Mouse (Mus musculus) ovary, postnatal 14 days (tissue): ENCODE measurements around the gene Sacm1l.

Experiments
- DNase-seq: peaks from one replicate; pipeline ENCODE4 v3.0.0; 2022; ENCODE audit warnings: low spot score

Gene Sacm1l

DNA sequence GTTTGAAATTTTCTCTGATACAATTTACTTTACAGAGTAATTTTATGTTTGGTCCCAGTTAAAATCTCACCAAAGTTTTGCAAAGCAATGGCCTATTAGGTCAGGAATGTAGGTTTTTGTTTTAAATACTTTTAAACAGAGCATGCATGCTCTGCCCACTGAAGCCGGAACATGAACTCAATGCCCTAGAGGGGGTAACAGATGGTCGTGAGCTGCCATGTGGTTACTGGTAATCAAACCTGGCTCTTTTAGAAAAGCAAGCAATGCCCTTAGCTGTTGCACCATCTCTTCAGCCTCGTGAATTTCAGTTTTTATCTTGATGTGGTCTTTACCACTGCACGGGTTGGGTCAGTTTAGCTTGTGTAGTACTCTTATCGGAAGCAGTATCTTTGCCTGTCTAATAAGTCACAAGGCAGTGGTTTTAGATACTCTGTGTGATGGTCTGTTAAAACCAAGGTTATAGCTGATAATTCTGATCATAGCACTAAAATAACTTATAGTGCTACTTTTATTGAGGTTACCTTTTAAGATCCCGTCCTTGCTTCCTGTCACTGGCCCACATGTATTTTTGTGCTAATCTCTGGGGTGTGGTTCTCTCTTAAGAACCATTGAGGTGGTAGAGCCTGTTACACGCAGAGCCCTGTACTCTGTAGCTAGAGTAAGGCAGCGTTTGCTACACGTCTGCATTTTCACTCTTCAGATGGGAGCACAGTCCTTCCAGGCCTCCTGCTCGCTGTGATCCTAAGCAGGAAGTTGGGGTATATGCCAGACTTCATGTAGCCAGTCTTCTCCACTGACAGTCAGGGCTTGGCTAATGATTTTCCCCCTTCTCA is 48.0 kb downstream of the Sacm1l start:
- DNase-seq = no peak

DNA sequence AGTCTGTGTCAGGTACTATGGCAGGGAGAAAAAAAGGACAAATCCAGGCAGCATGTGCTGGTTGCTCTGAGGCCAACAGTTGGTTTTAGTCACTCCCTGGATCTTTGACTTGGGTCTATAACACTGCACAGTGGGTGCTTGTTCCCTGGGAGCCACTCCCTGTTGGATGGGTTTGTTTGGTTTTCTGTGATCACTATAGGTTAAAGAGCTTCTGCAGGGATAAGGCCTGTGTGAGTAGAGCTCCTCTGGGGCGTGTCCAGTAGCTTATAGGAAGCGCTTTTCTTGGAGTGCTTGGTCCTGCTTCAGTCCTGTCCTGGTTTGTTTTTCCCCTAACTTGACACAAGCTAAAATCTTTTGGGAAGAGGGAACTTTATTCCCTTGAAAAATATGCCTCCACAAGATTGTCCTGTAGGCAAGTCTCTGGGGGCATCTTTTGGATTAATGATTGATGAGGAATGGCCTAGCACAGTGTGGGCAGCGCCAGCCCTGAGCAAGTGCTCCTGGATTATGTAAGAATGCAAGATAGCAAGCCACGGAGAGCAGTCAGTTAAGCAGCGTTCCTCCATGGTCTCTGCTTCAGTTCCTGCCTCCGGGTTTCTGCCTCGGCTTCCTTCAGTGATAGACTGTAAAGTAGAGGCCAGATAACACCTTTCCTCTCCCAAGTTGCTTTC is 59.8 kb downstream of the Sacm1l start:
- DNase-seq = no peak

DNA sequence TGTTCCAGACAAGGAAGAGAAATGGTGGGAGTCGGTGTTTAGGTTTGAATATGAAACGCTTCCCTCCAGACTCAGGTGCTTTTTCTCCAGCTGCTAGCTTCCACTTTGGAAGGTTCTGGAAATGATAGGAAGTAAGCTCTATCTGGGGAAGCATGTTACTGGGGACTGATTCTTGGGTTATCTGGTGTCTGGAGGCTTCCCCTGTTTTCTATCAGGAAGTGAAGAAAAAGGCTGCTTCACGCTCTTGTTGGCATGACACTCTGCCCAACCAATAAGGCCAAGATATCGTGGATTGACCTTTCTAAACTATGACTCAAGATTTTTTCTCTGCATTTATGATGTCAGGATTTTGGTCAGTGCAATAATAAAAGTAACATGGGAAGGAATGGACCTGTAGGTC is 65.6 kb downstream of the Sacm1l start:
- no peak for DNase-seq

DNA sequence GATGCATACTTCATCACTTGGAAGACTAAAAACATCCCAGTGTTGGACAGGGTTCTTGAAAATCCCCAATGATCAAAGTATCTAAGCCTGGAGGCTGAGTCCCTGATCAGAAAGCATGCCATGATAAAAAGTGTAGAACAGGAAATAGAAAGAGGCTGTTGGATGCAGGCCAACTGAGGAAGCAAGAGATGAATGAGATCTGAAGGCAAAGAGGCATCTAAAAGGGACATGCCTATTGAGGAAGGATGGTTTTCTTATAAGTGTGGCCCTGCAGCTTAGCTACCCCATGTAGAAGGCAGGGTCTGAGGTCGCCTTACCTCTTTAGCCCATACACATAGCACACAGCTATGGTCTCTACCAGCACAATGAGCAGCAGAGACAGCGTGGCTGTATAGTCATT is 67.4 kb downstream of the Sacm1l start:
- no peak for DNase-seq

DNA sequence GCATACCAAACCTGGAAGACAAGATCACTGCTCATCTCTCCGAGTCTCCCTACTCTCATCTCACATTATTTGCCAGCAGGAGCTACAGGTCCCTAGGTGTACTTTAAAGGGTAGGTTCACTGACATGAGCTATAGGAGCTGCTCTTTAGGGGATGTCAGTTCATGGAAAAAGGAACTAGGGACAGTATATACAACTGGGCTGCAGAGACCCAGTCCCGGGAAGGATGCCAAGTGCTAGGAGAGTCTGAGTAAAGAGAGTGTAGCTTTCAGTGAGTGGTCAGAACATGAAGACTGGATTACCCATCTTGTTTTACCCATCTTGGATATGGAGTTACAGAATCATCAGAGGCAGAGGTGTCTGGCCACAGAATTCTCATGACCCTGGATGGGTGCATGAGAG is 67.8 kb downstream of the Sacm1l start:
- no peak for DNase-seq

DNA sequence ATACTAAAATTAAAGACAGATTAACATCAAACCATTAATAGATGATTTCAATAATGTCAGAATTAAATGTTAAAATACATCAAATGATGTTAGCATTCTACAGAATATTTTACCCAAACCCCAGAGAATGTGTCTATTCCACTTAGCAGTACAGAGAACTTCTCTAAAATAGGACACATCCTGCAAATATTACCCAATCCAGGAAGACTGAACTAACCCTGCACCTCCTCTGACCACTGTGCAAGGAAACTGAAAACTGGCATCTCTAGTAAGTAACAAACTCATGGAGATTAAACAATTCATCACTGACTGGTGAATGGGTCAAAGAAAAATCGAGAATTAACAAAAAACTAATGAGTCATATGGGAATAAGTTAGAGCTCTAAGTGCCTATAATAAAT is 72.0 kb downstream of the Sacm1l start:
- DNase-seq = no peak

DNA sequence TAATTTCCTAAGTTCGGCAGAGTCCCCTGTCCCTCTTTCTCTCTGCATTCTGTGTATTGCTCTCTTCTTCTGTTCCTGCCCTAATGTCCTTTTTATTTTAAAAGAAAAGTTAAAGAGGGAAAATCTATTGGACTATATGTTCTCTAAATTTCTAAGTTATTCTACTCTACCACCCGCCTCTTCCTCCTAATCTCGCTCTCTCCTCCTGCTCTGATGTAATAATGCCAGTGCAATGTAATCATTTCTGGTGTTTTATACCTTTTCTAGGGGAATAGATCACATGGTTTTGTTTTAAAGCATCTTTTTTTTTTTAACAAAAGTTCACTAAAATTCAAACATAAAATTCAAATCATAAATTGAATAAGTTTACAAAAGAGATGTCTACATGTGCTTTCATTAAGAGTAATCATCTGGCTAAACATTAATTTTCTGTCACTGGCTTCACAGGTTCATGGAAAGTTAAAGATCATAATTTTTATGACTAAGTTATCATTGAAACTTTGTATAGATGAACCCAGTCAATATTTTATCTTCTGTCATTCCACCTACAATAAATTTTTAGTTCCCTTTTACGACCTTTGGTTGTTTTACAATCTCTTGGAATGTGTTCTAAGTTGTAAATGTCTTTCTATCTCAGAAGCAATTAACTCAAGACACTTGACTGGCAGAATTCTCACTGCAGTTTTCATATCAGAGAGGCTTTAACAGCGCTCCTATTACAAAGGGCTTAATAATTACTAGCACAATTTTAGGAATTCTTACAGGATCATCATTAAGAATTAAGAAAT is 90.9 kb downstream of the Sacm1l start:
- no peak for DNase-seq

DNA sequence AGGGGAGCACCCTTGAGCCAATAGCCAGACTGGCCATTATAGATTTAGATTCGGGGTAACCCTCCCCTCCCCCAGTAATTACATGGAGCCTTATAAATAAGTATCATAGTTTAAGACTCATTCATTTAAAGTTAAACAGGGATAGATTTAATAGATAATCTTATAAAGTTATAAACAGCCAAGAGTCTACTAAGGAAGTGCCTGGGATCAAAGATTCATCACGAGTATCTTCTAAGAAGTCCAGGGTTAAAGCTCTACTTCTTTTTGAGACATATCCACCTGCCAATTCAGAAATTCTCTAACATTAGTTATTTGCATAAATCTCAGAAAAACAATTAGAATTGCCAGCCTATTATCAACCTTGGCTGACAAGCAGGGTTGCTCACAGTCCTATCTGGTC is 95.2 kb downstream of the Sacm1l start:
- no peak for DNase-seq

DNA sequence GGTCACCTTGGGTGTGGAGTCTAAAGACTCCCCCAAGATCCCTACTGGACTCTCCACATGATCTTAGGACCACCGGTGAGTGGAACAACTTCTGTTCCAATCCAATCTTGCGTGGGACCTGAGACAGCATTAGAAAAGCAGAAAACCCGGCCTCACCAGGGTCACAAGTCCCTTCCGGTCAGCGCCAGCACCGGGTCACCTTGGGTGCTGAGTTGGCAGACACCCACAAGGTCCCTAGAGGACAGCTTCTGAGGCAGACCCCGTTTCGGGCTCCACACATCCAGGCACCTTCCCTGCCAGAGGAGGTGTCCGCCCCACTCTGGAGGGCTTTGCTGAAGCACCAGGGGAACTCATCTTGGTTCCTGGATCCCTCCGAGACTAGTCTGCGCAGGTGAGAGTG is 96.3 kb downstream of the Sacm1l start:
- no peak for DNase-seq

DNA sequence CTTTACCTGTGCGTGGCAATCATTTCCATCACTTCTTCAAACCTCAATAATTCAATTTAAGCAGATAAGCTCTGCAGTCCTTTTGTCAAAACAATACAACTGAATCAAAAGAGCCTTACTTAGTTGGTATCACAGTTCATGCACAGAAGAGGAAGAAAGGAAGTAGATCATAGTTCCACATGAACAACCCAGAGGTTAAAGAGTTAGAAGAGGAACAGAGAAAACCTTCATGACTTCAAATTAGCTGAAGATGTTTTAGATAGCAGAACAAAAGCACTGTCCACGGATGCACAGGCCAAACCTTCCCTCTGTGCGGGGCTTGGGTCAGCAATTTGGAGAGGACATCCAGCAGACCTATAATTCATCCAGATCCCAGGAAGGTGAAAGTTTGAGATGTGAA is 102.1 kb downstream of the Sacm1l start:
- DNase-seq = no peak

DNA sequence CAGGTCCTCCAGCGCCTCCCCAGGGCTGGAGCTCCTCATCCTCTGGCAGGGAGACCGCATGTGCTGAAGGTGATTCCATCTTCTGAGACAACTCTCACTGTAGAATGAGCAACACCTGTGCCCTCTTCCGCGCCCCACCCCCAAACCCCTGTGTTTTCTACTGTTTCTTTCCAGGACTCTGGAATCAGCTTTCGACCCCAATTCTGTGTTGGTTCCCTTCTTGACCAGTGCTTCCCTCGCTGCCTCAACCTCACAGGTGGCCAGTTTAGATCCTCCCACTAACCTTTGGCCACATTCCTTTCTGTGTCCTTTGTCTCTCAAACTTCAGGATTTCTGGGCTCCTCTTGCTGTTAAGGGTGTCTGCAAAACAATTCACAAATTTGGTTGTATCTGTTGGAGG is 102.7 kb downstream of the Sacm1l start, which contains the start of gene Slc6a20b:
TSS of gene Slc6a20b (minus strand) at position 285 of the 400 bp plus-strand sequence.
- no peak for DNase-seq

DNA sequence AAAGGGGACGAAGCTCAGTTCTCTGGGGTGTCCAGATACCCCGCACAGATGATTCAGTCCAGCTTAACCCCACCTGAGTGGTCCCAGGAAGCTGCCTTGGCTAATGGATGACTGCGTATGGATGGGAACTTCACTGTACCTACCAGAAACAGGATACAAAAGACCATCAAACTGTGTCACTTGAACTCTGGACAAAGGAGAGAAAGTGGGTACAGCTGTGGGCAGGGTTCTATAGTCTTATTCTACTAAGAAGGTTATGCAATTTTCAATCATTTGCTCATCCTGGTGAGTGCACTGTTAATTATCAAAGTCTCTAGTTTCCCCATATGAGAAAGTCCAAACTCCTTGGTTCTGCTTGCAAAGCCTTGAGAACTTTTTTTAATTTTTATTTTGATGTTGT is 103.4 kb downstream of the Sacm1l start:
- DNase-seq = no peak

DNA sequence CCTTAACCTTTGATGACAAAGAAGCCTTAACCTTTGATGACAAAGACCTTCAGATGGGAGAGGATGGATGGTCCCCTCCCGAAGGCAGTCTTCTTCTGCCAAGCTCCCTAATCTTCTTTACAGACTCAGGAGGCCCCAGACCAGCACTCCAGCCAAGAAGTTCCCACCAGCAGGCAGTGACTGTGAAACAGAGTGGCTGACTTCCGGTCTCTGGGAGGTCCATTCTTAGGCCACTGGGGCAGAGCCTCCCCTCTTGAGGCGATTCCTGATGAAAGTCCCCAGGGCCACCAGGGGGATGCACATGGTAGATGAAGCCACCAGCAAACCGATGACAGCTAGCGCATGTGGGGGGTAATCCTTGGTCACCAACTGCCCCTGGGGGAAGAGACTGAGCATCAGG is 107.2 kb downstream of the Sacm1l start:
- DNase-seq = no peak

DNA sequence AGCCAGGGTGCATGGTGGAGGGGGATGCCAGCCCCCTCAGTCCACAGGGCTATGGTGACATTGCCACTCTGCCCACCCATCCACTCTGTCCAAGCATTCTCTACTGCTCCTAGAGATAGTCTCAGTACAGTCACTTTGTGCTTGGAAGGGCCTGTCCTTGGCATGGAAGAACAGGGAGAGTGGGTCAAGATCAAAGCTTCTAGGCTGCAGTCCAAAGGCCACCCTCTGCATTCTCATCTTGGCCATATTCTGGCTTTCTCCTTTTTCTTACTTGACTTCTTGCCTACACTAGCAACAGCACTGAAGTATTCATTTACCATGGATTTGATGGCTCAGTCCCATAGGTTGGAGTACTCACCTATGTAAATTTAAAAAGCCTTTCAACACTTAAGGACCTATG is 108.7 kb downstream of the Sacm1l start:
- no peak for DNase-seq

DNA sequence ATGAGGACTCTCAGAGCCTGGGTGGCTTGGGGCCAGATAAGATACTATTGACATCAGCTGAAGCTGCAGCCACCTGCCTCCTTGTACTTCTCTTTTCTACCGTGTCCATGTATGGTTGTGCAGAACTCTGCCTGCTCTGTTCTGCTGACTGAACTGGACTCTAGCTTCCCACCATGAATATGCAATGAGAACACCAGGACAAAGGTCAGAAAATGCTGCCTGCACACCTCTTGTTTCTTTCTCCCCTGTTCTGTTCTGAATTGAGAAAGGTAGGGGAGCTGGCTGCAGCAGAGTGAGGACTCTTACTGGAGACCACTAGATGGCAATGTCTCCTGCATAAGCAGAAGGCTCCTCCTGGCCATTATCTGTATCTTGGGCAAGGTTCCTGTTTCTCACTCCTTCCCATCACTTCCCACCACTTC is 109.1 kb downstream of the Sacm1l start:
- no peak for DNase-seq

DNA sequence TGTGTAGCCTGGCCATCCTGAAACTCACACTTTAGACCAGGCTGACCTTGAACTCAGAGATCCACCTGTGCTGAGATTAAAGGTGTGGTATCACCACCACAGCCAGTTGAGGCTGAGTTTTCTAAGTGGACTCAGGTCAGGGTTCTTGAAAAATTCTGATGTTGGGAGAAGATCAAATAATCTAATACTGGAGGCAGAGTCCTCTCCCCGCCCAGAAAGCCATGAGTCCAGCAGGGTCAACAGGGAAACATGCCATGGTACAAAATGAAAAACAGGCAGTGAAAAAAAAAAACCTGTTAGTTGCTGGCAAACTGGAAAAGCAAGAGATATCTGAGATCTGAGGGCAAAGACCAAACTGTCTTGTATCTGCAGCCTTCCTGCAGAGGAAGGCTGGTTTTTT is 110.5 kb downstream of the Sacm1l start:
- DNase-seq = no peak
